Mouse (Mus musculus) 3T3-L1 (cell line): ENCODE measurements around the gene Rab6b.

ENCODE experiments used
- DNase-seq: peaks from one replicate; pipeline ENCODE4 v3.0.0-alpha.2; 2015; ENCODE audit warnings: low read depth, low spot score

Rab6b gene

GRCm38 (mm10) chr9:103201561-103202260 is 90.1 kb downstream of the Rab6b start, which contains the start of gene Srprb:
Gene Srprb, minus strand, starts transcription at chr9:103202137.
- DNase-seq: peak; percentile 91

GRCm38 (mm10) chr9:103205786-103206185 is 94.2 kb downstream of the Rab6b start:
- peak; percentile 9 for DNase-seq

- DNase-seq: peak; percentile 65
Measured at GRCm38 (mm10) chr9:103207846-103208245, 96.3 kb downstream of the Rab6b start.

GRCm38 (mm10) chr9:103208802-103209423 is 97.3 kb downstream of the Rab6b start:
- no peak for DNase-seq

- DNase-seq: no peak
Measured at GRCm38 (mm10) chr9:103212654-103213420, 101.2 kb downstream of the Rab6b start.

GRCm38 (mm10) chr9:103213631-103214030 is 102.0 kb downstream of the Rab6b start:
- no peak for DNase-seq

- no peak for DNase-seq
Measured at GRCm38 (mm10) chr9:103214281-103214680, 102.7 kb downstream of the Rab6b start.

- DNase-seq: no peak
Measured at GRCm38 (mm10) chr9:103224721-103225120, 113.1 kb downstream of the Rab6b start.

- peak; percentile 47 for DNase-seq
Measured at GRCm38 (mm10) chr9:103225464-103225863, 113.9 kb downstream of the Rab6b start.

GRCm38 (mm10) chr9:103226806-103227205 is 115.2 kb downstream of the Rab6b start:
- no peak for DNase-seq

- no peak for DNase-seq
Measured at GRCm38 (mm10) chr9:103227760-103228159, 116.2 kb downstream of the Rab6b start.

- DNase-seq: no peak
Measured at GRCm38 (mm10) chr9:103228370-103229003, 116.9 kb downstream of the Rab6b start.

- no peak for DNase-seq
Measured at GRCm38 (mm10) chr9:103229037-103229867, 117.7 kb downstream of the Rab6b start.

- no peak for DNase-seq
Measured at GRCm38 (mm10) chr9:103230151-103230951, 118.8 kb downstream of the Rab6b start, which contains the start of the genes Gm20425 and Trf. Gene Gm20425, minus strand, starts transcription at chr9:103230307. Gene Trf, minus strand, starts transcription at chr9:103230444.

GRCm38 (mm10) chr9:103232232-103233005 is 120.8 kb downstream of the Rab6b start:
- no peak for DNase-seq

- no peak for DNase-seq
Measured at GRCm38 (mm10) chr9:103233006-103233395, 121.4 kb downstream of the Rab6b start.

- DNase-seq: no peak
Measured at GRCm38 (mm10) chr9:103234059-103234458, 122.5 kb downstream of the Rab6b start.

- no peak for DNase-seq
Measured at GRCm38 (mm10) chr9:103234565-103235165, 123.1 kb downstream of the Rab6b start.
